10 mouse cellular contexts compared by ENCODE assay signal in genomic region chr17:40793921-40794854, GRCm38 (mm10). TPM values are rescaled to one million over a fixed set of nuclear protein-coding genes. Genes with fewer than 3 reads are reported as not detected.
DNase-seq lines count a peak whose midpoint lies in the region; ATAC-seq and TF ChIP-seq lines count a peak whose summit lies in the region.
"Had no signal": no experiment of that assay in that cellular context is flagged by ENCODE, and none has a peak within 500 bp of the region (broad histone marks: within the 10 kb centered on the region; RNA-seq: fewer than 3 reads in every experiment).

No protein-coding gene starts in this region.

- no peak overlapping the region for H3K4me3 ChIP-seq in hindbrain, postnatal 0 days (ENCODE audit: low read length)
- H3K4me3 ChIP-seq in hindbrain, embryonic 13.5 days, result no peak overlapping the region
- H3K4me3 ChIP-seq in liver, embryonic 14.5 days (ENCODE audit: insufficient read depth in 1 of 2, low read depth in 2 of 2, low read length in 2 of 2), result peak overlapping the region in 1 of 2 experiments; percentile 21; a peak in 2 of 4 replicates
- H3K4me3 ChIP-seq: neural tube, embryonic 12.5 days had no signal

- no peak overlapping the region for H3K4me2 ChIP-seq in hindbrain, postnatal 0 days (ENCODE audit: low read depth, low read length)
- H3K4me2 ChIP-seq in hindbrain, embryonic 13.5 days, result no peak overlapping the region
- peak overlapping the region; percentile 61 for H3K4me2 ChIP-seq in liver, embryonic 14.5 days (ENCODE audit: low read depth)
- H3K4me2 ChIP-seq: neural tube, embryonic 12.5 days had no signal

- 0 out of 2 replicates have a peak, but pooled peaks have one; percentile 28 for TF ChIP-seq EP300 in liver, embryonic 14.5 days (IDR thresholded peaks at IDR 0.05; ENCODE audit: low read depth)

- H3K27me3 ChIP-seq in hindbrain, postnatal 0 days (ENCODE audit: insufficient read depth, low read length), result no peaks in the 10 kb centered on the region
- H3K27me3 ChIP-seq in hindbrain, embryonic 13.5 days, result no peaks in the 10 kb centered on the region
- no peaks in the 10 kb centered on the region for H3K27me3 ChIP-seq in liver, embryonic 14.5 days (ENCODE audit: control insufficient read depth, insufficient read depth, low read length)
- H3K27me3 ChIP-seq: neural tube, embryonic 12.5 days had no signal

- H3K4me1 ChIP-seq in hindbrain, postnatal 0 days (ENCODE audit: insufficient read depth, low read length), result no peaks in the 10 kb centered on the region
- H3K4me1 ChIP-seq in hindbrain, embryonic 13.5 days (replicated peaks), result no peaks in the 10 kb centered on the region
- H3K4me1 ChIP-seq in liver, embryonic 14.5 days (replicated peaks; ENCODE audit: control insufficient read depth in 2 of 2, insufficient read depth in 2 of 2, low read length in 1 of 2), result peaks cover 0 to 8% of the 10 kb centered on the region in 2 experiments; a peak in 3 of 4 replicates
- H3K4me1 ChIP-seq: neural tube, embryonic 12.5 days had no signal

- H3K9me3 ChIP-seq in hindbrain, postnatal 0 days (ENCODE audit: low read length), result no peaks in the 10 kb centered on the region
- no peaks in the 10 kb centered on the region for H3K9me3 ChIP-seq in hindbrain, embryonic 13.5 days
- no peaks in the 10 kb centered on the region for H3K9me3 ChIP-seq in liver, embryonic 14.5 days (ENCODE audit: control insufficient read depth, low read length)
- H3K9me3 ChIP-seq: neural tube, embryonic 12.5 days had no signal

- H3K27ac ChIP-seq in hindbrain, postnatal 0 days, result no peak overlapping the region
- H3K27ac ChIP-seq in hindbrain, embryonic 13.5 days, result no peak overlapping the region
- H3K27ac ChIP-seq in liver, embryonic 14.5 days, result no peak overlapping the region
- H3K27ac ChIP-seq: neural tube, embryonic 12.5 days had no signal

- H3K9ac ChIP-seq in hindbrain, postnatal 0 days (replicated peaks; ENCODE audit: low read length), result no peak overlapping the region
- H3K9ac ChIP-seq in hindbrain, embryonic 13.5 days, result no peak overlapping the region
- no peak overlapping the region for H3K9ac ChIP-seq in liver, embryonic 14.5 days (replicated peaks)
- H3K9ac ChIP-seq: neural tube, embryonic 12.5 days had no signal

- DNase-seq in hindbrain, postnatal 0 days (ENCODE audit: low spot score), result peak; percentile 5
- DNase-seq in MEL-GATA-1-ER (ENCODE audit: extremely low read depth, low read depth), result peak; percentile 78
- DNase-seq in embryo, embryonic 11 days, result peak; percentile 49
- peak; percentile 61 to 73 (median 61) for DNase-seq in liver, embryonic 14.5 days (ENCODE audit: low read depth in 3 of 3, low spot score in 3 of 3)
- peak; percentile 71 to 76 for DNase-seq in spleen, postnatal 14 days (ENCODE audit: low spot score in 2 of 2)
- DNase-seq in cerebellum, adult 11 months, result no peak
- DNase-seq in kidney, adult 9 months, result no peak

- TF ChIP-seq CTCF in hindbrain, postnatal 0 days (IDR thresholded peaks at IDR 0.05; ENCODE audit: low read depth), result peak; percentile 30; the same call in 1 of the 2 replicates
- peak; percentile 92 for TF ChIP-seq CTCF in liver, embryonic 14.5 days (IDR thresholded peaks at IDR 0.05; ENCODE audit: low read depth)

- WGBS in hindbrain, postnatal 0 days, result 63% methylated on average over 20 of the region's 20 CpGs
- 63% methylated on average over 20 of the region's 20 CpGs for WGBS in hindbrain, embryonic 13.5 days
- 33% methylated on average over 20 of the region's 20 CpGs for WGBS in liver, embryonic 14.5 days (ENCODE audit: insufficient replicate concordance)

- no peak for ATAC-seq in hindbrain, postnatal 0 days
- ATAC-seq in hindbrain, embryonic 13.5 days (ENCODE audit: low FRiP score), result no peak
- ATAC-seq in liver, embryonic 14.5 days (ENCODE audit: insufficient read depth), result peak; percentile 99

- H3K36me3 ChIP-seq in hindbrain, postnatal 0 days (ENCODE audit: insufficient read depth, low read length), result no peaks in the 10 kb centered on the region
- H3K36me3 ChIP-seq in hindbrain, embryonic 13.5 days, result no peaks in the 10 kb centered on the region
- no peaks in the 10 kb centered on the region for H3K36me3 ChIP-seq in liver, embryonic 14.5 days (replicated peaks; ENCODE audit: control insufficient read depth, insufficient read depth, low read depth)
- H3K36me3 ChIP-seq: neural tube, embryonic 12.5 days had no signal

RNA-seq across cellular contexts. Expression of gene Crisp2, which starts 12.6 kb away (rescaled TPM):
- not detected in 2 replicates for total RNA-seq in hindbrain, postnatal 0 days (2014; rRNA removed)
- 0.20 TPM in 1 of 2 replicates, not detected in the other for polyA plus RNA-seq in hindbrain, postnatal 0 days (2015; fragmentation: Nextera tagmentation; extraction: Ambion mirVana)
- polyA plus RNA-seq in hindbrain, embryonic 13.5 days (2015; fragmentation: Nextera tagmentation; extraction: Ambion mirVana), result not detected in 2 replicates
- polyA plus RNA-seq in liver, embryonic 14.5 days (2012; rRNA removed), result 0.11 and 0.22 TPM in 2 replicates
- 0.29 and 0.43 TPM in 2 replicates for polyA plus RNA-seq in liver, embryonic 14.5 days (2014; fragmentation: Nextera tagmentation; extraction: Ambion mirVana)
- total RNA-seq: heart, postnatal 14 days had no signal
- polyA plus RNA-seq: neural tube, embryonic 12.5 days had no signal

RNA-seq across cellular contexts. Expression of gene Rhag, which starts 16.7 kb away (rescaled TPM):
- not detected in 2 replicates for total RNA-seq in hindbrain, postnatal 0 days (2014; rRNA removed)
- not detected in 2 replicates for polyA plus RNA-seq in hindbrain, postnatal 0 days (2015; fragmentation: Nextera tagmentation; extraction: Ambion mirVana)
- 0.27 and 0.48 TPM in 2 replicates for polyA plus RNA-seq in hindbrain, embryonic 13.5 days (2015; fragmentation: Nextera tagmentation; extraction: Ambion mirVana)
- polyA plus RNA-seq in liver, embryonic 14.5 days (2012; rRNA removed), result 132 and 143 TPM in 2 replicates
- polyA plus RNA-seq in liver, embryonic 14.5 days (2014; fragmentation: Nextera tagmentation; extraction: Ambion mirVana), result 209 and 210 TPM in 2 replicates

Comparison
In these comparisons a context has a peak if more than half of its experiments do, and no peak if none do; other contexts are left out.
1. DNase-seq: peak in hindbrain, postnatal 0 days (single experiment), MEL-GATA-1-ER (single experiment), embryo, embryonic 11 days (single experiment), liver, embryonic 14.5 days (3 of 3) and spleen, postnatal 14 days (2 of 2); none in cerebellum, adult 11 months (single experiment) and kidney, adult 9 months (single experiment).
2. RNA of gene Rhag, which starts 16.7 kb away (polyA plus RNA-seq): 132 to 210 TPM in liver, embryonic 14.5 days; 0.27 to 0.48 TPM in hindbrain, embryonic 13.5 days and not detected in hindbrain, postnatal 0 days; every median in the first group is over 10 times any median in the second.